Mouse (Mus musculus) spleen, embryonic (tissue): ENCODE results near the gene Tekt5.

Experiments
- CTCF ChIA-PET: fragments of 350-600 bp; sonication (Branson Sonifier 250); formaldehyde crosslinking; loops from one replicate; lab custom pipeline; 2022; lab: Charles Lee

The Tekt5 gene

GRCm38 (mm10) chr16:10337422-10338197 lies 57.7 kb downstream of the Tekt5 start:
- CTCF ChIA-PET: no interaction called here

DNA sequence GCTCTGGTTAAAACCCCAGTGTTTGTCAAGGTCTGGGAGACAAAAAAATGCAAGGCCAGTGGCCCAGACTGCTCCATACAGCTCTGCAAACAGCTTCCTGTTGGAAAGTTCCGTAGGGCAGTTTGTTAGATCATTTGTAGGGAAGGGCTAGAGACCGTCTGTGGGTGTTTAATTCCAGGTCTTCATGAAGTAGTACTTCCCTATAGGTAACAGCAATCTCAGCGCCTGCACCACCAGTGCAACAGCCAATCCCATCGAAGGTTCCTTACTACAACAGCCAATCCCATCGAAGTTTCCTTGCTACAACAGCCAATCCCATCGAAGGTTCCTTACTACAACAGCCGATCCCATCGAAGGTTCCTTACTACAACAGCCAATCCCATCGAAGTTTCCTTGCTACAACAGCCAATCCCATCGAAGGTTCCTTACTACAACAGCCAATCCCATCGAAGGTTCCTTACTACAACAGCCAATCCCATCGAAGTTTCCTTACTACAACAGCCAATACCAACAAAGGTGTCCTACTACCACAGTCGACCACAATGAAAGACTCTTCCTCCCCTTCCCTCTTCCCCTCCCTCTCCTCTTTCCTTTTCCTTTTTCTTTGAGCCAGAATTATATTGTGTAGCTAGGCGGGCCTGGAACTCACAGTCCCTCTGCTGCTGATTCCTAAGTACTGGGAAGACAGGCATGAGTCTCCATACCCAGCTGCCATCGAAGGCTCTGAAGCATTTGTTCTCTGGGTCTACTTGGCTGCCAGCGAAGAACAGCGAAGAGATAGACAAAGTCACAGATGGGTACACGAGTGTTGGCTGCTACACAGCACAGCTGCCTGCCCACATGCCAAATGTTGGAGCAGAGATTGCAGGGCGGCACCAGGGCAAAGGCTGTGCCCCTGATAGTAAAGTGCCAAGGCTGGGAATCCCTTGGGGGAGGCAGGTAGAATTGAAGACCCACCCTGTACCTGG lies 58.6 kb downstream of the Tekt5 start:
- CTCF ChIA-PET: no interaction called here

- CTCF ChIA-PET: no interaction called here
Observed at GRCm38 (mm10) chr16:10335953-10336352, 59.3 kb downstream of the Tekt5 start.

GRCm38 (mm10) chr16:10332732-10333131 lies 62.6 kb downstream of the Tekt5 start:
- CTCF ChIA-PET: no interaction called here

GRCm38 (mm10) chr16:10330586-10331495 lies 64.4 kb downstream of the Tekt5 start:
- CTCF ChIA-PET: no interaction called here

DNA sequence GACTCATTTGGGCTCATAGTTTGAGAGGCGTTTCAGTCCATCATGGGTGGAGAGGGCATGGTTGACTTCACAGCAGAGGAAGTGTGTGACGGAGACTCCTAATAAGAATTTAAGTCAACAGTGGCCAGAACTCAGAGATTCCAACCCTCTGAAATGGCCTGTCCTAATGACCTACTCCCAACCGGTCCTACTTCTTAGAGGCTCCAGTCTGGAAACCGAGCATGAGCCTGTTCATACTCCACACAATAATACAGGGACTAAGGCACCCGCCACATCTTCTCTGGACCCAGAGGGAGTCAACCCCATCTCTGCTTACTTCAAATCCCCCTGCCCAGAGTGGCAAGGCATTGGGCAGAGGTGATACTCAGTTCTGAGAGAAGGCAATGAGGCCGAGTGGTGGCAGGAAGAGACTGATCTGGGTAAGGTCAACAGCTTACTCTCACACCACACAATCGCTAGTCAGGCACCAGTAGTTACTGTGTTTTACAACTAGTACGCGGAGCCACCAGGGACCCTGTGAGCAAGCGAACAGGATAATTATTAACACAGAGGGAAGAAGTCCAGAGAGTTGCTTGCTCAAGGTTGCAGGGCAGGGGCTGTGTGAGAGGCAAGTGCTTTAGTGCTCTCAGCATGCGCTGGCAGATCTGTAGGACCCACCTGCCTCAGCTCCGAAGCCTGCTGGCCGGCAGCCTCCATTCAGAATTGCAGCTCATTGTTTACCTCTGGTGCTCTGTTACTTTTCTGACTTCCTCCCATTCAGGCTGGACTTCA lies 67.5 kb downstream of the Tekt5 start:
- CTCF ChIA-PET: no interaction called here

- CTCF ChIA-PET: no interaction called here
Observed at GRCm38 (mm10) chr16:10319914-10320569, 75.2 kb downstream of the Tekt5 start.

GRCm38 (mm10) chr16:10317197-10317544 lies 78.1 kb downstream of the Tekt5 start:
- CTCF ChIA-PET: interaction anchor here (0.5 kb wide), 1 partner anchor 9 kb away, joined by 7 read pairs; no protein-coding TSS in a partner anchor

DNA sequence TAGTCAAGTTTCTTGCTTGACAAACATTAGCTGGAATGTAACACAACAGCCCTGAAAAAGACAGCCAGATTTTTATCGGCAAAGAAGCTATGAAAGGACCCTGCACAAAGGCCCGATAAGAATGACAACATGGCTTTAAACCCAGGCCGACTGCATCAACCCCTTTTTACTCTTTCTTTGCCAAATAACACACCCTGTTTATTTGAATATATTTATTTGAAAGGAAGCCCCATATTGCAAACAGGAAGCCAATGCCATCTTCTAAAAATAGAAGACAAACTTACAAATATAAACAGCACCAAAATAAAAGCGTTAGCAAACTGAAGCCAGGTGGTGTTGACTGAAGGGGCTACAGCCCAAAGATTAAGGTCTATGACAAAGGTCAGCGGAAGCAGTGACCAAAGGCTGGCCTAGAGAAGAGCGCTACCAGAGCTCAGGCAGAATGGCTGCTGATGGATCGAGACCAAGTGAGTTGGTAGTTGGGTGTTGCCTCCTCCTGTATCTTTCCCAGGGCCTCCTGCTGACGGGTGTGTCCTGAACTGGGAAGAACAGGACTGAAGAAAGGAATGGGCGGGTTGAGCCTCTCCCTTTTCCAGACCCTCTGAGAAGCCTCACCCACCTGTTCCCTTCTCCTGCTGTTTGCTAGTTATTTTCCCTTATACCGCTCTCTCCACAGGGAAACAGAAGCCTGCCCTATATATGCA lies 78.6 kb downstream of the Tekt5 start:
- CTCF ChIA-PET: no interaction called here

DNA sequence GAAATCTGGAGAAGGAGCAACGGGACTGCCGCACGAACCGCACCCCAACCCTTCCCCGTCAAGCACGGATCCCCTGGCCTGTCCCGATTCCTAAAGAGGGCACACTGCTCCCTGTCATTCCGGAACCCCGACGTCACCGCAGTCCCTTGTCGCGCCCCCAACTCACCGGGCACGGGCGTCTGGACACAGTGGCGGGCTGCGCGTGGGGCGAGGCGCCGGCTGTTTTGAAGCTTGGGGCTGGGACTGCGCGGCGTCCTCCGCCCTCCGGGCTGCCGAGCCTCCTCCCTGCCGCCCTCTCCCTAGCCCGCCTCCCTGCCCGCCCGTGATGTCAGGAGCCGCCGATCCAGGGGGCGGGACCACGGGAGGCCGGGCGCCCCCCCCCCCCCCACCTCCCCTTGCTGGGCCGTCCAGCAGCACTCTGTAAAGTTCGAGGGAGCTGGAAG lies 81.6 kb downstream of the Tekt5 start, which contains the start of gene Emp2:
Gene Emp2 (minus strand): TSS at position 323 of the 443 bp plus-strand sequence.
- CTCF ChIA-PET: no interaction called here

- CTCF ChIA-PET: no interaction called here
Observed at GRCm38 (mm10) chr16:10313226-10313625, 82.1 kb downstream of the Tekt5 start.

DNA sequence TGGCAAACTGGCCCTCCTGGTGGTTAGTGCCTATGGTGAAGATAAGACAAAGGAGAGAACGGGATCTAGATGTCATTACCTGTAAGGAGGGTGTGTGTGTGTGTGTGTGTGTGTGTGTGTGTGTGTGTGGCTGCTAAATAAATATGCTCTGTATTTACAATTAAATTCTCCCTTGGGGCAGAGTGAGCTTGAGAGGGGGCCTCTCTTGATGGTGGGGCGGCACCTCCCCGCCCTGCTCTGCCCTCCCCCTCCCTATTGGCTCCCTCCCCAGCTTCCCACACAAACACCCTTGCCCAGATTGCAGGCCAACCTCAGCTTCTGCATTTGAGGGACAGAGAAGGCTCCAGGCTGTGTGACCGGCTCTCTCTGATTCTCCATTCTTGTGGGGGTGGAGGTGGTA lies 83.3 kb downstream of the Tekt5 start:
- CTCF ChIA-PET: interaction anchor here (0.6 kb wide), 1 partner anchor 87 kb away, joined by 4 read pairs; no protein-coding TSS in a partner anchor

GRCm38 (mm10) chr16:10311086-10311485 lies 84.2 kb downstream of the Tekt5 start:
- CTCF ChIA-PET: no interaction called here

DNA sequence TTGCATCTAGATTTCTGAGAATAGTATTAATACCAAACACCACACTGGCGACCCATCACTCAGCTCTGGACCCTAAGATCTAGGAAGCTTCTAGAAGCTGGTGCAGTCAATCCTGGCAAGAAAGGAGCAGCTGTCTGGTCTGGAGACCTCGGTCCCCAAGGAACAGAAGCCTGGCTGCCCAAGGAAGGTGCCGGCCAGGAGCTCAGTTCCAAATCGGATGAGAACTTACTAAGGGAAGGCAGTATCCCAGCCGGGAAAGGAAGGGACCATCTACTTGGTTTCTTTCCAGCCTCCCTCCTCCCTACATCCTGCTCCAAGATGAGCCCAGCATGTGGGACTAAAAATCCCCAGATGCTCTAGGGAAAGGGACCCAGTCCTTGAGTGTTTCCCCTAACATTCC lies 84.8 kb downstream of the Tekt5 start:
- CTCF ChIA-PET: no interaction called here
